Mouse (Mus musculus): ENCODE measurements around the gene Ccl1. TPM values are rescaled to one million over a fixed set of nuclear protein-coding genes. Genes with fewer than 3 reads are reported as not detected.

Gene Ccl1
- total RNA-seq, 4 experiments from 2014 or later = not detected

DNA sequence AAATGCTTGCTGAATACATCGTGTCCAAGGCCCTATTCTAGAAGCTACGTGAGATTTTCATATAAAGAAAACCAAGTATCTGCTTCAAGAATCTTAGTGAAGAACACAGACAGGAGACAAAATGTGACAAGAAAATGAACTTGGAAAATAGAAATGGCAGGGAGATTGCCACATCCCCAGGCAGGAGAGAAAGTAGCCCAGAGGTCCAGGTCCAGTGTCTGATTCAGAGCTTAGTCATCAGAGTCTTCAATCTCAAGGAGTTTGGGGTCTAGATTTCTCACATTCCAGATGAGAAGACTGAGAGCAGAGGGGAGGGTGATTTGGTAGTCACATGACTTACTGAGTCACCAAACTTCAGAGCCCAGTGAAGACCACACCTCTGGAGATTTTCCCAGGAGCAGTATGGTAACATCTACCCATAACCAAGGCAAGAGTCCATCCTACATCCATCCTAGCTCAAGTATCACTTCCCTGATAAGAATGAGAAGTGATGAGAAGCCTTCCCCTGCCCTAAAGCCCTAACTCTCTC, 98.5 kb downstream of the Ccl1 start:
- DNase-seq (ENCODE audit: low spot score in 2 of 2) = no peak

DNA sequence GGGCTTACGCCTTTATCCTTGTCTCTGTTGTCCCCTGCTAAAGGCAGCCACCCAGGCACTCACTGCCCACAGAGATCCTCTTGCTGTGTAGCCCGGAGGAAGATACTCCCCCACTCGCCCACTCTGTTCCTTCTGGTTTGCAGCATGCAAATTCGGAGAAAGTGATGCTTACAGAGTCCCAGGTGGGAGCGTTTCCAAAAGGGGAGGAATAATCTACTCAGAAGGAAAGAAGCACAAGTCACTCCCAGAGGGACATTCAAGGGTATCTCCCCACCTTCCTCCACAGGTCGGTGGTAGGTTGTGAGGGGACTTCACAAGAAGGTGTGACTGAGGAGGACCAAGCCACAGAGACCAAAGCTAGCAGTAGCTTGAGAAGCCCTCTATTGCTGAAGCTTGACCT, 100.3 kb downstream of the Ccl1 start:
- DNase-seq (ENCODE audit: low spot score in 2 of 2) = no peak

DNA sequence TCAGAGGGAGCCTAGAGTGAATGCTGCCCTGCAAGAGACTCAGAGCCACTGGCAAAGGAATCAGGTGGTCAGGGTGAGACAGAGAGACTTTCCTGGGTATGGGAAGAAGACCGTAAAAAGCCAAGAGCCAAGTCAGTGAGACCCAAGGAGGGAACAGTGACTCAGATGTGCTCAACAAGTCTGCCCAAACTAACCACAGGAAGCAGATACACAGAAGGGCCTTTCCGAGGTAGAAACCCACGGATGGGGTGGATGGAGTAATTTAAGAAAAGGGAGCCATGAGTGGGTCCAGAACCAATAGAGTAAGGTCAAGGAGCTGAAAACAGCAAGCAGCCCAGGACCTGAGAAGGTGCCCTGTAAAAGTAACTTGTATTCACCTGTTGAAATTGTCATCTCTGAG, 101.8 kb downstream of the Ccl1 start:
- DNase-seq (ENCODE audit: low spot score in 2 of 2) = no peak

DNA sequence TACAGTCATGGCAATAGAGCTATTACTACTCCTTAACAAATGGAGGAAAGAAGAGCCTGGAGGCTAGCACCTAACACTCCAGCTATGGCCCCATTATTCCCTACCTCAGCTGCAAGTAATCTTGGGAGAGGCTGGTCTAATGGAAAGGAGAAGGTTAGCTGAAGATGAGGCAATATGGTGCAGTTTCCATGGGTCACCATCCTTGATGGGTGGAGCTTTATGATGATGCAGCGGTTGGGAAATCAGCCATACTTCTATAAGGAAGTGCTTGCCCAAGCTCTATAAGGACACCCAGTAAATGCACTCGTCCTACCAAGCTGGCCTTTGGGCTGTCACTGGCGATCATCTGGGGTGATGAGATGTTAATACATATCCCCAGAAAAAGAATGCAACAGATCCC, 107.7 kb downstream of the Ccl1 start:
- DNase-seq (ENCODE audit: low spot score in 2 of 2) = no peak

DNA sequence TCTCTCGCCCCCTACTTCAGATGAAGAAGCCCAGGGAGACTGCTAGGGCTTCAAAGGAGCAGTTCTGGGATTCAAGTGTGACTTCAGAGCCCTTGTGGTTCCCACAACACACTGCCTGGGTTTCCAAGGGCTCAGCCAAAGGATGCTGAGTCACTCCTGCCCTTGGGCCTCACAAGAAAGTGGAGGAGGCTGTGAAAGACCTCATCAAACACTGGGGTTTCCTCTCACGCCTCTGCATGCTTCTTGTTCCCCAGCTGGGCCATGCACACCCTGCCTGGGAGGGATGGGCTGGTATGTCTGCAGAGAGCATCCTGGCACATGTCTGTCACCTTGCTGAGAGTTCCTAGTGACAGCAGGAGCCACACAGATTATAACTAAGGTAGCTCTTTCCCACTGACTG, 110.5 kb downstream of the Ccl1 start:
- DNase-seq (ENCODE audit: low spot score in 2 of 2) = no peak

DNA sequence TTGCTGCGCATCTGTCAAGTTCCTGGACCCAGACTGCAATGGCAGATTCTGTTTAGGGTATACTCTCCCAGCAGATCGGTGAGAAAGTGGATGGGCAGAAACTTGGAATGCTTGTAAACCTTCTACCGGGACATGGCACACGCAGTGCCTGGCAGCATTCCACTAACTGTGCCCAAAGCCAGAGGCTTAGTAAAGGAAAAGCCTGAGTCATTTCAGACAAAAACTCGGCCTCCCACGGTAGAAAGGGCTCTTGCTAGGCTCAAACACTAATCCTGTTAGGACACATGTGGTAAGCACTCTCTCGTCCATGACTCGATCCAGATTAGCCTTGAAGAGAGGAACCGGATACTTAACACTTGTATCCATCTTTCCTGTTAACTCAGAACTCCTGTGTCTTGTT, 111.7 kb downstream of the Ccl1 start:
- DNase-seq (ENCODE audit: low spot score in 2 of 2) = no peak

DNA sequence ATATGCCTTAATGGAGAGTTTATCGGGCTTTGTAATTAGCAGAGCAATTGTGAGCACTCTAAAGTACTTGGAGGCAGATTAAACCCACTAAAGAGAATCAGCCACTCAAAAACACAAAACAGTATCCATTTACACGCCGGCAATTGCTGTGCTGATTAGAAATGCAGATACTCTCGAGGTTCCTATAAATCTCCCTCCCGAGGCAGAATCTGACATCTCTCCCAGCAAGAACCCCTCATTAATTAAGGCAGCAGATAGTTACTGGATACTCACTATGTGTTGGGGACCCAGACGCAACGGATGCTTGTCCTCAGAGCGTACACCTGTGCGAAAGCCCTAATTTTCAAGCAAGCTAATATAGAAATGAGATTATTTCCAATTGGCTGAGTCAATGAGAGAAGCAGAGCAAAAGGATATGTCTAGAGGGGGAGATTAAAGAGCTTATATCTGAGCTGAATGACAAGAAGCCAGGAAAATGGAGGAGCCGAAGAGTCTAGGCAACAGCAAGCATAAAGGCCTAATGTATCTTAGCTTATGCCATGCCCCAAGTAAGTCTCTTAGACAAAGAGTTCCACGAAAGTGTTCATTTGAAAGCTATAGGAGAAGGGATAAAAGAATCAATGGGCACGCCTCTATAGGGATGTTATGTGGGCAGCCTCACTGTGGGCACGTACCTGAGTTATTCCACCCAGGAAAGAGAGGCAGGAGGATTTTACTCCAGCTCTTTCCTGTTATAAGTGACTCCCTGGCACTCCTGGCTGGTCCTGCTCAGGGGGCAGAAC, 115.5 kb downstream of the Ccl1 start:
- no peak for DNase-seq (ENCODE audit: low spot score in 2 of 2)

DNA sequence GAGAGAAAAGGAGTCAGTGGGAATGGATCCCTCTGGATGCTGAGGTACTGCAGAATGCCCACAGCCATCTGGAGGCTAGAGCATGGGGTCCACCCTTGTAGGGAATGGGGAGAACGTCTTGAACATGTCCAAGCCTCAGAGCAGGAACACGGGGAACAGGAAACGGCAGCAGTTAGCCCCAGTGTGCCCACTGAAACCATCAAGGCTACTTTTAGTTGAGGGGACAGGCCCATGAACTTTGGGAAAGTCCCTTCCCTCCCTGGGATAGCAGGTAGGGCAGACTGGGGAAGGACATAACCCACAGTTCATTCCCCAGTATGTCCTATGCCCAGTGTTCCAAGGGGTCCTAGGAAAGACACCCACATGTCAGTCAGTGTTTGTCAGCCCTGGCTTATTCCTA, 119.8 kb downstream of the Ccl1 start:
- DNase-seq (ENCODE audit: low spot score in 2 of 2) = no peak

DNA sequence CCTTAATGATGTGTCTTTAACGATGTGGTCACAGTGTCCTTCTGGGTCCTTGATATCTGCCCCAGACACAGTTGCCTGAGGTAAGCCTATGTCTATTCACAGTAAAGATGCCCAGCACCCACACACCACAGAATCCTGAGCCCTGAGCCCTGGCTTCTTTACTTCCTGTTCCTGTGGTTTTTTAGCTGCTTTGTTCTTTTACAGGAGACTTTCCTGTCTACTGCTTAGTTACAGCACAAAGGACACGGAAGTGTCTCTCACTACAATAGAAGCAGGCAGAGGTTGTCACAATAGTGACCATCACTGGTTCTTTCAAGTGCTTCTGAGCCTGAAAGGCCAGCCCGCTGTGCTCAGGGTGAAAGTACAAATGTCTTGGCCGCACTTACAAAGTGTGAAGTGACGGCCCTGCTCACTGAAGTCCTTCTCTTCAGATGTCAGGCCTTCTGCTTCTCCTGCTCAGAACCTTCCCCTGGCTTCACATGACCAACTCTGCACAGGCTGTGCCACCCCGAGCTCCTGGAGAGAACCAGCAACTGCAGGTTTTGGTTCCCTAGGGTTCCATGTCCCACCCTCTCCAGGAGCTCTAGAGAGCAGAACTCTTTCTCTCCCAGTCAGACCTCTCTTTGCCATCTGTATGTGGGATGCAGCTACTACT, 122.1 kb downstream of the Ccl1 start:
- DNase-seq (ENCODE audit: low spot score in 2 of 2) = no peak

DNA sequence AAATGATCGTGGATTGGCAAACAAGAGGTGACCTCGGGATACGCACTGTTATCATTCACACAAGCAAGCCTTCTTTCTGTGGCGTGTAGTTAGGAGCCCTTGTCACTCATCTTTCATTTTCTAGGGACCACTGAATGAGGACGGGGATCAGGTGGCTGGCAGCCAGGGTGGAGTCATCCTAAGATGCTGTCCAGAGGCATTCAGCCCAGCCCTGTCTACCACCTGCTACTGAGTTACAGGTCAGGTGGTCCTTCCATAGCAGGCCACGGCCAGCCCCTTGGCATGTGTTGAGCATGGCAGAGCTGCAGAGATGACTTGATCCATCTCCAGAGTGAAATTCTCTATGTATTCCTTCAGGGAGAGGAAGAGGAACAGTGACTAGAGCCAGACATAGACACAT, 123.1 kb downstream of the Ccl1 start:
- no peak for DNase-seq (ENCODE audit: low spot score in 2 of 2)

DNA sequence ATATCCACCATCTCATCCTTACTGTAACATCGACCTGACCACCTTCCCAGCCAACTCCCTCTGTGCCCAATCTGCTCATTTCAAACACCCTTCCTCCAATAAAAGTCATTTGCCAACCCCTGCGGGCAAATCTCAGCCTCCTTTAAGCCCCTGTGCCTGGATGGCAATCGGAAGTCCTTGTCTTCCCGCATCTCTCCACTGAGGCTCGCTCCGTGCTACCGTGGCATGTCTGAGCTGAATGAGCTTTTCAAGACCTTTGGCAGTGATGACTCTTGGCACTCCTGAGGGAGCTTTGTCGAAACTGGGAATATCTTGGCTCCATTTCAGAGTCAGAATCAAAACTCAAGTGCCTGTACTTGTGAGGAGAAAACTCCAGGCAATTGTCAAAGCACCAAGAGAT, 124.2 kb downstream of the Ccl1 start:
- DNase-seq (ENCODE audit: low spot score in 2 of 2) = no peak

DNA sequence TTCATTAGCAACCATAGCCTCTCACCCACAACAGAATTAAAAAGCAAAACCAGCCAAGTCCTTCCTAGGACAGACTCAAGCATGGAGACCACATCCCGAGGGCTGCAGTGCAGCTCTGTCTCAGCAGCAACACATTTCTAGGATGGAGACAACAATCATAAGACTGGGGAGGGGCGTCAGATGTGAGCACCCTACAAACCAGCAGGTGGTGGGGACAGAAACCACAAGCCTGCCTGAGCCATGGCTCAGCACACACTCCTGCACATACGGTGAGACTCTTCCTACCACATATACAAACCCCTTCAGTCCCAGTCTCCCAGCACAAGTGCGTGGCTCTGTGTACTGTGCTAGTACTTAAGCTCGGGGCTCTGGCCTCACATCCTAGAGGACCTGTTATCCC, 127.3 kb downstream of the Ccl1 start:
- no peak for DNase-seq (ENCODE audit: low spot score in 2 of 2)

DNA sequence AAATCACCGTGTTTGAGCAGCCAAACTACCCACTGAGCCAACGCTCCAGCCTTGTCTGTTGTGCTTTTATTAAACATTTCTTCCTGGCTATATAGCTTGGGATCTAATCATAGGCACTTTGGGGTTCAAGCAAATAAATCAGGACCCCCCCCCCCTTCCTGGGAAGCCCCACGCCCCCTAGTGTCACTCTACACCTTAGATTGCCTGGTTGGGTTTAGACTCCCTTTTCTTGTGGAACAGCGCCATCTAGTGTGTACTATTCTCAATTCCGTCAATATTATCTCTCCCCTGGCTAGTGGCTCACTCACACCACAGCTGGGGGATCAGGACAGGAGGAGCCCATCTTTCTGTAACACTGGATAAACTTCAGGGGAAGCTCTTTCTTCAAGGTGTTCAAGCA, 127.8 kb downstream of the Ccl1 start:
- DNase-seq (ENCODE audit: low spot score in 2 of 2) = no peak

DNA sequence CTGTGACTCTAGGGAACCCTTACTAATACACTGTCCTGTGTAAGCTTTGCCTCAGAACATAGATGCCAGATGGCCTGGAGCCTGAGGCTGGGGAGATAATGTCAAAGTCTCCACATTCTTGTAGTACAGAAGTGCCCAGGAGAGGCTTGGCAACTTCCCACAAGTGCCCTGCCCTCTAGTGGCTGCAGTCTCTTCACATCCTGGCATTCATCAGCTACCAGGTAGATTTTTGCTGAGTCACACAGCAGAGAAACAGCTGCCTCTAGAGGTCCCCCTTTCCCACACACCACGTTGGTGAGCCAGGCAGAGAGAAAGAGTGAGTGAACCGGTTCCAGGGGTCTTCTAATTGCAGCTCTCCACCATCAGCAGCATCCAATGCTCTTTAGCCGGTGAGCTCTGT, 130.7 kb downstream of the Ccl1 start:
- DNase-seq (ENCODE audit: low spot score in 2 of 2) = peak; percentile 21 to 30

DNA sequence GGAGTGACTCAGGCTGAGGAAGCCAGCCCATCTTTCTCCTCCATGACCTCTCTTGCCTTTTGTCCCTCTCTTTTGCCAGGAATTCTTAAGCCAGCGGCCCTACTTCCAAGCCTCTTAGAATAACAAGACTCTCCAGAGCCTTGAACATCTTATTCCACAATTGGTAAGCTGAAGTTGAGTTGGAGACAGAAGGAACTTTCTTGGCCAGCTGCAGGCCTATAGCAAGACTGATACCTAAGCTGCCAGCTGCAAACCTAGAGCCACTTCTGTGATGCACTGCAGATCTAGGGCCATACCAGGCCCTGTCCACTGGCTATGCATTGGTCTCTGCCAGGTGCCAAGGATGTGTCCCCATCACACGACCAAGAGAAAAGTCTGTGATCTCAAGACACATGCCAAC, 132.0 kb downstream of the Ccl1 start:
- no peak for DNase-seq (ENCODE audit: low spot score in 2 of 2)

DNA sequence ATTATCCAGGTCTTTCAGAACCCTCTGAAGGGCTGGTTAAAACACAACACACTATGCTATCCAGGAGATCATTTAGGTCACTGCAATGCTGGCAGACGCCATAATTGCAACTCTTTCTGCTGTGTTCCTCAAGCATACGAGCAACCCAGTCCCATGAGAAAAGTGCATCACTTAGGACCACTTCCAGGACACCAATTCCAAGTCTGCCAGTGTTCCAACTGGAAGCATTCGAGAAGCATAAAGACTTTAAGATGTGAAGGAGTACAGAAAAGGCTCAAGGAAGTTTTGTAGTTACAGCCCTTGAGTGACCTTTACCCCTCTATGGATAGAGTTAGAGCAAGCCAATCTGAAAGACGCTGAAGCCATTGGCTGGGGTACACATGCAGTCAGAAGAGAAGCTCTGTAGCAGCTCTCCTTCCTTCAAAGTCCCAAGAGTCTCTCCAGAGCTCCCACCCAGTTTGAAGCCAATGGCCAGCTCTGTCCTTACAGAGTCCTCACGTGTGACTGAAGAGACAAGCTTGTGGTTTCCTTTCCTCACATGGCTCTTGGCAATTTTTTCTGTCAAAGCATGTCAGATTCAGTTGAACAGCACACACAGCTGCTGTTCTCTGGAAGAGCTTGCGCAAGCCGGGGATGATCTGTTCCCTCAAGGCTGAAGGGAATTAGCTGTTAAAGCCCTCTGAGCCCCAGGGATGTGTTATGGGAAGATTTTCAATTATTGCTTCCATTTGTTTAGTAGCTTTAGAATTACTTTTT, 134.0 kb downstream of the Ccl1 start:
- no peak for DNase-seq (ENCODE audit: low spot score in 2 of 2)

DNA sequence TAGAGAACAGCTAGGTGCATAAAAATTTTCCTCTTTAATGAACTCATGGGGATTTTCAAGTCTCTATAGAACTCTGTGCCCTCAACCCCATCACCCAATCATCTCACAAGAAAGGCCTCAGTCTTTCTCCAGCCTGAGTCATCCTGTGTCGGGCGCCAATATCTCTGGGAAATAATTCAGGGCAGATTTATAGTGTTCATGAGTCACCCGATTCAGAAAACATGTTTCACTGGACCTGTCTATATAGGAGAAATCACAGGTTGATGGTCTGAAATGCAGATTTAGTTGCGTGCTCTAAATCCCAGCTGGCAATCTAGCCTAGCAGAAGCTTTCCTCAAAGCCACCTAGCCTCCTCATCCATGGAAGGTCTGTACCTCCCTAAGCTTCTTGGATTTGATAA, 136.0 kb downstream of the Ccl1 start:
- DNase-seq (ENCODE audit: low spot score in 2 of 2) = no peak

DNA sequence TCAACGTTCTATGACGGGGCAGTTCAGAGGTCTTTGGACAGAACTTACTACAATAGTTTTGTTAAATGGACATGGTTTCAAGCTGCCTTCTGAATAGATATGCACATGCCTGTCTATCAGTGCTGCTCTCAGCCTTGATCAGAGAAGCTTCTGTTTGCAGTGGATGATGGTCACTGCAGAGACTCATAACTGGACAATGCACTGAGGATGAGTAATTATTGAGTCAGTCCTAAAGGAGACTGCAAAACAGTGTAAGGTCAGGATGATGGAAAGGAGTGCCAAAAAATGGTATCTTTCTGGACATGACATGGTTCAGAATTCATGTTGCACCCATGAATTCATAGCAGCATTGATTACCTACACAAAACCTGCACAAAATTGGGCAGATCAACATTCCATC, 137.2 kb downstream of the Ccl1 start:
- no peak for DNase-seq (ENCODE audit: low spot score in 2 of 2)

DNA sequence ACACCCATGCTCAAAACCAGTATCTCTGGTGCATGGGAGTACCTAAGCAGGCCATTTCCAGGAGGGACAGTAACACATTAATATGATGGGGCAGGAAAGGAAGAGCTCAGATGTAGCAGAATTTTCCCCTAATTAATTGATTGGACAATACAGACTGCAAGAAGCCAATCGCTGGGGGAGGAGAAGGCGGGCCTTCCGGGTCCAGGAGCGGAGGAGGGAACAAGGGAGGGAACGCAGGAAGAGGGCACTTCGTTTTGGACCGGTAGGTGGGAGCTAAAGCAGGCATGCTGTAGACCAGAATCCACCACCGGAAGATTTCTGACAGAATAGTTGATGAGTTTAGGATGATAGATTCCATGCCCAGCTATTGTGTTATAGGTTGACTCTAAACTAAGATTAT, 142.2 kb downstream of the Ccl1 start:
- no peak for DNase-seq (ENCODE audit: low spot score in 2 of 2)

DNA sequence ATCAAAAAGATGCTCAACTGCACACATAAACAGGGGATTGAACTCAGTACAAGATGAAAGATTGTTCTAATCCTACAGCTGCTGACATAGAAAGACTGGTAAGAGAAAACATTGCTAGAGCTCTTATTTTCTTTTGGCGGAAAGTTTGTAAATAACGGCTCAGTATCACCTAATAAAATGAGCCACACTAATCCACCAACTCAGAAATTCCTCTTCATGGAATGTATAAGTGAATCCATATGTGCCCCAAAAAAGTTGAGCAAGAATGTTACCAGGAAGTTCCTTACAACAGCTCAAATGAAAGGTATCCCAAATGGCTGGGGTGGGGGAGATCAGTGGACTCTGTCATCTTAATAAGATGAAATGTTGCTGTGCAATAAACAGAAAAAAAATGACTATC, 146.4 kb downstream of the Ccl1 start:
- DNase-seq (ENCODE audit: low spot score in 2 of 2) = no peak

DNA sequence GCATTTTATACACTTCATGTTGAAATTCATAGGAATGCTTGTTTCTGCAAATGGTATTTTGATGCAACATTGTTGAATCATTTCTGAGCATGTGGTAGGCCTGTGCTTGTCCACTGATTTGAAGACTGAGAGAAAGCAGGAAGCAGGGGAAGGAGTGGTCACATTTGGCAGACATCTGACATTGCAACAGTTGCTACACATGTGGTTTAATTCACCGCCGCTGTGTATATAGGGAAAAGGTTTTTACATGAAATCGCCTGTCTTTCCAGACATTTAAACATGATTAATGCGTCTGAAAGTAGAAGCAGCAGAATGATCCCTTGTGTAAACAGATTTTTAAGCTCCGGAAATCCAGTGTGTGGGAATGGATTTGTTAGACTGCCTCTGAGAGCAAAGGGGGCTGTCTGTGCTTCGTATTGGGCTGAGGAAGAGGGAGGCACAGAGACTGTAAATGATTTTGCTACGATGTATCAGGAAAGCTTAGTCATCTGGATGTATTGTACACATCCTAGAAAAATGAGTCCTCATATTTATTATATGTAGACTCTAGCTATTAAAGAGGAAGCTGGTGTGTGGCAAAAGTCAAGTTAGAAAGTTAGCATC, 165.9 kb downstream of the Ccl1 start:
- no peak for DNase-seq (ENCODE audit: low spot score in 2 of 2)

DNA sequence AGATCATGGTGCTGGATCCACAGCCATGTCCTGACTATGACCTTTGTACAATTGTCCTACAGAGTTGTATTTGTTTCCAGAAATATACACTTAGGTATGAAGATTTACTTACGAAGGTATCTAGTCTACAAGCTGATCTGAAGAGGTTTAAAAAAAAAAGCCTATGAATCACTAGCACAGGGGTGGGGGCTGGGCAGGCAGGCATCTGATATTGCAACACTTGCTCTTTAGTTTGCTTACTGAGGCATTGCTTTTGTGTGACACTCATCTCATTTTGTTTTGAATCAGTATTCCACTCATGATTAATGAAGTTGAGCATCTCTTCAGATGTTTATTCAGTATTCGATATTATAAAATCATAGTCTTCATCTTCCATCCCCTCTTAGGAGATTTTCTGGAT, 169.3 kb downstream of the Ccl1 start:
- no peak for DNase-seq (ENCODE audit: low spot score in 2 of 2)

All from left cerebral cortex, adult 8-10 months (tissue).